Mouse (Mus musculus): ENCODE results near the gene Pla2g12a. TPM values are rescaled to one million over a fixed set of nuclear protein-coding genes. Genes with fewer than 3 reads are reported as not detected.

The Pla2g12a gene
- polyA plus RNA-seq, 1 experiment from 2014 or later = 61.3 TPM

DNA sequence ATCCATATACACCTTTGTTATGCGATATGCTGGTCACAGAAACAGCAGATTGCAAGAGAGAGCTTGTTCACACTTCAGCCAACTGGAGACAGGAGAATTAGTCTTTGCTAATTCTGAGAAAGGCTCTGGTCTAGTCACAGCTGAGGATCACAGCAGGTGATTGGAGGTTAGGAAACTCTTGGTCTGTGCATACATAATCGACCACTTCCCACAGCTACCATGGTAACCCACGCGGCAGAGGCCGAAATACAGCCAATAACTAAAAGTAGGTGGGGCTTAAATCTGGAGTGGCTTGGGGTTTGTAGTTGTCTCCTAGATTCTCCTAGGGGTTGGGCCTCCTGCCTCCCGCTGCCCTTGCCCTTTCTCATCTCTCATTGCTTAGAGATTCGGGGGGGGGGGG is 40.4 kb upstream of the Pla2g12a start:
- Histone ChIP-seq H3K27ac (ENCODE audit: low read depth) (0 out of 2 replicates have a peak overlapping the region, but pooled peaks have one; percentile 89), H3K9ac (replicated peaks) (0 out of 2 replicates have a peak overlapping the region, but pooled peaks have one; percentile 44), H3K4me1 (ENCODE audit: insufficient read depth) (peaks cover 21% of the 10 kb centered on the region), H3K4me3 (ENCODE audit: low read depth, low read length) (peak overlapping the region; percentile 41), H3K9me3 (ENCODE audit: low read length) (no peaks in the 10 kb centered on the region), H3K36me3 (replicated peaks; ENCODE audit: insufficient read depth, low read length) (no peaks in the 10 kb centered on the region), H3K27me3 (ENCODE audit: insufficient read depth, low read length) (no peaks in the 10 kb centered on the region), H3K4me2 (ENCODE audit: low read depth, low read length) (peak overlapping the region; percentile 63)
- ATAC-seq = peak; percentile 74
- WGBS (ENCODE audit: insufficient replicate concordance) = 44% methylated on average over 6 of the region's 7 CpGs
- TF ChIP-seq EP300 (IDR thresholded peaks at IDR 0.05; ENCODE audit: low read depth) = no peak
- TF ChIP-seq CTCF (IDR thresholded peaks at IDR 0.05; ENCODE audit: low read depth) = no peak
- peak; percentile 65 for DNase-seq

DNA sequence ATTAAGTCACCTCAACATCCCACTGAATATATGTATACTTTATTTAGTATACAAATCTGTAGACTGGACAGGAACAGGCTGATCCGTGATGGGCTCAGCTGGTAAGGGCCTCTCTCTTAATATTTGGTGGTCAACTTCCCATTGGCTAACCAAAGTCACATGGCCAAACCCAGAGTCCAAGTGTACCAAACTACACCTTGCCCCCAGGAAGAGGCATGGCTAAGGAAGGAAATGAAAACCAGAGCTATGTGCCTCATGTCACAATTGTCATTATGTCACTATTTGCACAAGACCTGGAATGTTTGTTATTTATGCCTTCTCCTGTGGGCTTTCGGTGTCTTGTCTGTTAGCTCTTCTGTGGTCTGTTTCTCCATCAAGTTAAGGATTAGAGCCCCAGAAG is 32.5 kb upstream of the Pla2g12a start:
- 42% methylated on average over 2 of the region's 2 CpGs for WGBS (ENCODE audit: insufficient replicate concordance)
- Histone ChIP-seq H3K9ac (replicated peaks) (0 out of 2 replicates have a peak overlapping the region, but pooled peaks have one; percentile 27), H3K27ac (ENCODE audit: low read depth) (peak overlapping the region; percentile 85), H3K4me3 (ENCODE audit: low read depth, low read length) (peak overlapping the region; percentile 36), H3K27me3 (ENCODE audit: insufficient read depth, low read length) (no peaks in the 10 kb centered on the region), H3K4me1 (ENCODE audit: insufficient read depth) (peaks cover 9% of the 10 kb centered on the region), H3K36me3 (replicated peaks; ENCODE audit: insufficient read depth, low read length) (no peaks in the 10 kb centered on the region; the same call in 1 of the 2 replicates), H3K4me2 (ENCODE audit: low read depth, low read length) (peak overlapping the region; percentile 53), H3K9me3 (ENCODE audit: low read length) (no peaks in the 10 kb centered on the region)
- ATAC-seq (peak; percentile 94), DNase-seq (no peak)
- TF ChIP-seq CTCF (IDR thresholded peaks at IDR 0.05; ENCODE audit: low read depth) (no peak), EP300 (IDR thresholded peaks at IDR 0.05; ENCODE audit: low read depth) (no peak)

DNA sequence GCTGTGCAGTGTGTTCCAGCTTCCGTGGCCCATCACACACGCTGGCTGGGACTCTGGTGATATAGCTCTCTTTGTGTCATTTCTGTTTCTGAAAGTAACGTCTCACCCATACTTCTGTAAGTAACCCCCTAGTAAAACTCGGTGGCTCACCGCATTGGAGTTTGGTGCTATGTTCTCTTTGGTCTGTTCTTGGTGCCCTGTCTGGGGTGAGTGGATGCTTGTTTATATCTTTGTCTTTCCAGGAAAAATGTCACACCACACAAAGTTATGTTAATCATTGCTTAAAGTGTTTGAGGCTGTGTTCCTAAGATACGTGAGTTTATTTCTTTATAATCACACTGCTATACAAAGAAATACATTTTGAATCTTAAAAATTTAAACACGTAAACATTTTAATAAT is 31.6 kb upstream of the Pla2g12a start:
- Histone ChIP-seq H3K9me3 (ENCODE audit: low read length) (no peaks in the 10 kb centered on the region), H3K4me1 (ENCODE audit: insufficient read depth) (peaks cover 9% of the 10 kb centered on the region), H3K9ac (replicated peaks) (peak overlapping the region; percentile 27; the same call in 1 of the 2 replicates), H3K27ac (ENCODE audit: low read depth) (peak overlapping the region; percentile 85), H3K4me3 (ENCODE audit: low read depth, low read length) (peak overlapping the region; percentile 36), H3K36me3 (replicated peaks; ENCODE audit: insufficient read depth, low read length) (no peaks in the 10 kb centered on the region; the same call in 1 of the 2 replicates), H3K4me2 (ENCODE audit: low read depth, low read length) (peak overlapping the region; percentile 53), H3K27me3 (ENCODE audit: insufficient read depth, low read length) (no peaks in the 10 kb centered on the region)
- WGBS (ENCODE audit: insufficient replicate concordance) = 62% methylated on average over 7 of the region's 7 CpGs
- DNase-seq = no peak
- ATAC-seq = 0 out of 2 replicates have a peak, but pooled peaks have one; percentile 21
- TF ChIP-seq CTCF (IDR thresholded peaks at IDR 0.05; ENCODE audit: low read depth) (no peak), EP300 (IDR thresholded peaks at IDR 0.05; ENCODE audit: low read depth) (no peak)

DNA sequence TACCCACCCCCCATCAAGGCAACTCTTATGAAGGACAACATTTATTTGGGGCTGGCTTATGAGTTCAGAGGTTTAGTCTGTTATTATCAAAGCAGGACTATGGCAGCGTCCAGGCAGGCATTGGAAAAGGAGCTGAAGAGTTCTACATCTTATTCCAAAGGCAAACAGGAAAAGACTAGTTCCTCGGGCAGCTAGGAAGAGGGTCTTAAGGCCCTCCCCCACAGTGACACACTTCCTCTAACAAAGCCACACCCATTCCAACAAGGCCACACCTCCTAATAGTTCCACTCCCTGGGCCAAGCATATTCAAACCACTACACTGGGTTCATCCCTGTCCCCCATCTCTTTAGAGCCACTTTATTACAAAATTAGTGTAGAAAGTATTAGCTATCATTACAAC is 15.8 kb upstream of the Pla2g12a start:
- no peaks in the 10 kb centered on the region for H3K4me1 ChIP-seq (ENCODE audit: insufficient read depth)
- H3K27me3 ChIP-seq (ENCODE audit: insufficient read depth, low read length) = no peaks in the 10 kb centered on the region

DNA sequence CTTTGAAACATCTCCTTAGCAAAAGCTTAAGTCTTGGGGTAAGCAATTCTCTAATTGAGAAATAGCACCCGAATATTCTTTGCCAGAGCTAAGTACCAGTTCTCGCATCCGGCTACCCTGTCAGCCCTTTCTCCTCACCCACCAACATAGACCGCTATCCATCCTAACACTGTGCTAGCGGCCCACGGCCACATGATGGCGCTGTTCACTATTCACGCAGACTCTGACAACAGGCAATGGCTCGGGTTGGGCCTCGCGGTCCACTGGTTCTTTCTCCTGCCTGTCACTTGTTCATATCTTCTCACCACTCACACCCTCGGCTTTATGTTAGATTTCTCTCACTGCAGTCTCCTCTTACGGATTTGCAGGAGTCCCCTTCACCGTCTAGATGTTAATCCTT is 14.7 kb upstream of the Pla2g12a start:
- Histone ChIP-seq H3K4me3 (ENCODE audit: low read depth, low read length) (no peak overlapping the region), H3K27me3 (ENCODE audit: insufficient read depth, low read length) (no peaks in the 10 kb centered on the region), H3K4me1 (ENCODE audit: insufficient read depth) (no peaks in the 10 kb centered on the region), H3K36me3 (replicated peaks; ENCODE audit: insufficient read depth, low read length) (peaks cover 10% of the 10 kb centered on the region; the same call in 1 of the 2 replicates), H3K9ac (replicated peaks) (no peak overlapping the region), H3K9me3 (ENCODE audit: low read length) (peaks cover 2% of the 10 kb centered on the region; the same call in 1 of the 2 replicates), H3K4me2 (ENCODE audit: low read depth, low read length) (no peak overlapping the region), H3K27ac (ENCODE audit: low read depth) (no peak overlapping the region)
- TF ChIP-seq CTCF (IDR thresholded peaks at IDR 0.05; ENCODE audit: low read depth) (peak; percentile 84), EP300 (IDR thresholded peaks at IDR 0.05; ENCODE audit: low read depth) (no peak)
- ATAC-seq = peak; percentile 58
- DNase-seq = peak; percentile 71
- WGBS (ENCODE audit: insufficient replicate concordance) = 47% methylated on average over 14 of the region's 14 CpGs

More for the DNA sequence above, 15.8 kb upstream of the Pla2g12a start:
- Histone ChIP-seq H3K36me3 (replicated peaks; ENCODE audit: insufficient read depth, low read length) (peaks cover 14% of the 10 kb centered on the region), H3K4me3 (ENCODE audit: low read depth, low read length) (no peak overlapping the region), H3K4me2 (ENCODE audit: low read depth, low read length) (no peak overlapping the region), H3K9me3 (ENCODE audit: low read length) (peaks cover 2% of the 10 kb centered on the region; the same call in 1 of the 2 replicates), H3K9ac (replicated peaks) (no peak overlapping the region), H3K27ac (ENCODE audit: low read depth) (no peak overlapping the region)
- no peak for ATAC-seq
- 51% methylated on average over 2 of the region's 2 CpGs for WGBS (ENCODE audit: insufficient replicate concordance)
- TF ChIP-seq CTCF (IDR thresholded peaks at IDR 0.05; ENCODE audit: low read depth) (no peak), EP300 (IDR thresholded peaks at IDR 0.05; ENCODE audit: low read depth) (no peak)
- no peak for DNase-seq

DNA sequence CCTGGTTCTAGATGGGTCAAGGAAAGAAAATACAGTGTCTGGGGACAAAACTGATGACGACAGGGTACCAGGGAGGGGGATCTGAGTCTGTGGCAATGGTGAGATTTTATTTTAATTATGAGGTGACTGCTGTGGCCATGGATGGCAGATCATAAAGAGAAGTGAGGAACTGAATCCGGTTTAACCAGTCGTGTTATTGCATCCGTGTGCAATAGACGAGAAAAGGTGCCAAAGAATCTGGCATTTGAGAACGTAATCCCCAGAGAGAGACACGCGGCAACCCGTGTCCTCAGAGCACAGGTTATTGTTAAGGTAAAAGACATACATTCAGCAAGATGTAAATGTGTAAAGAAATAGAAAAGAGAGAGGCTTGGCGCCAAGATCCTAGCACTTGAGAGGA is 1.1 kb upstream of the Pla2g12a start:
- DNase-seq = no peak
- ATAC-seq = no peak
- Histone ChIP-seq H3K4me2 (ENCODE audit: low read depth, low read length) (no peak overlapping the region), H3K27ac (ENCODE audit: low read depth) (no peak overlapping the region), H3K4me1 (ENCODE audit: insufficient read depth) (peaks cover 28% of the 10 kb centered on the region), H3K27me3 (ENCODE audit: insufficient read depth, low read length) (no peaks in the 10 kb centered on the region), H3K4me3 (ENCODE audit: low read depth, low read length) (no peak overlapping the region), H3K9ac (replicated peaks) (no peak overlapping the region), H3K36me3 (replicated peaks; ENCODE audit: insufficient read depth, low read length) (0 out of 2 replicates have a peak, but pooled peaks cover 5% of the 10 kb centered on the region), H3K9me3 (ENCODE audit: low read length) (no peaks in the 10 kb centered on the region)
- WGBS (ENCODE audit: insufficient replicate concordance) = 81% methylated on average over 10 of the region's 10 CpGs
- TF ChIP-seq EP300 (IDR thresholded peaks at IDR 0.05; ENCODE audit: low read depth) (no peak), CTCF (IDR thresholded peaks at IDR 0.05; ENCODE audit: low read depth) (no peak)

All from liver, postnatal 0 days (tissue).